Mouse (Mus musculus): ENCODE results near the gene Gsk3a. TPM values are rescaled to one million over a fixed set of nuclear protein-coding genes. Genes with fewer than 3 reads are reported as not detected.

Gsk3a gene
- polyA plus RNA-seq, 1 experiment: 94.8 TPM

DNA sequence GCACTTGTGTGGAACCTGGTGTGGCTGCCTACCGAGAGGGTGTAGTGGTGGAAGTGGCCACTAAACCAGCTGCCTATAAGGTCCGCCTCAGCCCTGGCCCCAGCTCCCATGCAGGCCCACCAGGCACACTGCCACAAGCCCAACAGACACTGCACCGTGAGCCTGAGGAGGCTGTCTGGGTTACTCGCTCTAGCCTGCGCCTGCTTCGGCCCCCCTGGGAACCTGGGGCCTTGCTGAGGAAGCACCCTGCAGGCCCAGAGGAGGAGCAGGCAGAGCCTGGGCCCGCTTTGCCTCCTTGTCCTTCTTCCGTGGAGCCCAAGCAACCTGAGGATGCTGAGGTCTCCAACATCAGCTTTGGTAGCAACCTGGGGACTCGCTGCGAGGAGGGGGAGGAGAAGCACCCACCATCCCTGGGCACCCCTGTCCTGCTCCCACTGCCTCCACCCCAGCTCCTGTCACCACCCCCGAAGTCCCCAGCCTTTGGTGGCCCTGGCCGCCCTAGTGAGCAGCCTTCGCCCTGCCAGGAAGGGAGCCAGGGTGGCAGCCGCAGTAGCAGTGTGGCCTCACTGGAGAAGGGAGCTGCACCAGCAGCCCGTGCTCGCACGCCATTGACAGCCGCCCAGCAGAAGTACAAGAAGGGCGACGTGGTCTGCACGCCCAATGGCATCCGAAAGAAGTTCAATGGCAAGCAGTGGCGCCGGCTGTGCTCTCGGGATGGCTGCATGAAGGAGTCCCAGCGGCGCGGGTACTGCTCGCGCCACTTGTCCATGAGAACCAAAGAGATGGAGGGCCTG lies 34.2 kb upstream of the Gsk3a start:
- TF ChIP-seq CTCF (IDR thresholded peaks at IDR 0.05; ENCODE audit: control insufficient read depth, insufficient read depth, insufficient replicate concordance, low read depth, low read length): no peak
- TF ChIP-seq POLR2A (IDR thresholded peaks at IDR 0.05; ENCODE audit: control insufficient read depth, low read depth, low read length): no peak
- H3K36me3 ChIP-seq (ENCODE audit: control insufficient read depth, insufficient read depth, low read length): no peaks in the 10 kb centered on the region
- peaks cover 15% of the 10 kb centered on the region for H3K4me1 ChIP-seq (ENCODE audit: control insufficient read depth, insufficient read depth, low read length)
- no peak overlapping the region for H3K27ac ChIP-seq (ENCODE audit: control insufficient read depth, insufficient read depth, low read depth, low read length)
- no peaks in the 10 kb centered on the region for H3K27me3 ChIP-seq (ENCODE audit: control insufficient read depth, insufficient read depth, low read length)
- no peak overlapping the region for H3K4me3 ChIP-seq (ENCODE audit: control insufficient read depth, low read depth, low read length)

DNA sequence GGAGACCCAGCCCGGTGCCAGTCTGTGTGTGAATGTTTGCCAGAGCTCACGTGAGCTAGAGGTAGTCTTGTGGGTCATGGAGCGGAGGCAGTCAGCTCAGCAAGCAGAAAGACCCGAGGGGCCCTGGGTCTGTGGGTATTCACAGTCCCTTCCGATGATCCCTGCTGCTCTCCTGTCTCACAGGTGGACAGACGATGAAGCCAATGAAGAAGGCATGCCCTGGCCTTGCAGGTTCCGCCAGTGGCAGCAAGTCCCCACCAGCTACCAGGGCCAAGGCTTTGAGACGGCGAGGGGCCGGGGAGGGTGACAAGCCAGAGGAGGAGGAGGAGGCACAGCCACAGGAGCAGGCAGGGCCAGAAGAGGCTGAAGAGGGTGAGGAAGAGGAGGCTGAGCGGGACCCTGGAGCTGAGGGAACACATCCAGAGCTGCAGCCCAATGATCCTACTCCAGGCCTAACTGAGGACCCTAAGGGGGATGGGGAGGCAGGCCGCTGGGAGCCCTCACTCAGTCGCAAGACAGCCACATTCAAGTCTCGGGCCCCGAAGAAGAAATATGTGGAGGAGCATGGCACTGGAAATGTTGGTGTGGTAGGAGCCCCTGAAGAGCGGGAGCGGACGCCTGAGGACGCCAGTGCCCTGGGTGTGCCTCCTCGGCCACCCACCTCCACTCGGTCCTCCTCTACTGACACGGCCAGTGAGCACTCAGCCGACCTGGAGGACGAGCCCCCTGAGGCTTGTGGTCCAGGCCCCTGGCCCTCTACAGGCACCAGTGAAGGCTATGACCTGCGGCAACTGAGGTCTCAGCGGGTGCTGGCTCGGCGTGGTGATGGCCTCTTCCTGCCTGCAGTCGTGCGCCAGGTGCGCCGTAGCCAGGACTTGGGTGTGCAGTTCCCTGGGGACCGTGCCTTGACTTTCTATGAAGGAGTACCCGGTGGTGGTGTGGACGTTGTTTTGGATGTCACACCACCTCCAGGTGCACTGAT lies 33.3 kb upstream of the Gsk3a start:
- peaks cover 17% of the 10 kb centered on the region for H3K4me1 ChIP-seq (ENCODE audit: control insufficient read depth, insufficient read depth, low read length)
- no peak overlapping the region for H3K4me3 ChIP-seq (ENCODE audit: control insufficient read depth, low read depth, low read length)
- no peak overlapping the region for H3K27ac ChIP-seq (ENCODE audit: control insufficient read depth, insufficient read depth, low read depth, low read length)

DNA sequence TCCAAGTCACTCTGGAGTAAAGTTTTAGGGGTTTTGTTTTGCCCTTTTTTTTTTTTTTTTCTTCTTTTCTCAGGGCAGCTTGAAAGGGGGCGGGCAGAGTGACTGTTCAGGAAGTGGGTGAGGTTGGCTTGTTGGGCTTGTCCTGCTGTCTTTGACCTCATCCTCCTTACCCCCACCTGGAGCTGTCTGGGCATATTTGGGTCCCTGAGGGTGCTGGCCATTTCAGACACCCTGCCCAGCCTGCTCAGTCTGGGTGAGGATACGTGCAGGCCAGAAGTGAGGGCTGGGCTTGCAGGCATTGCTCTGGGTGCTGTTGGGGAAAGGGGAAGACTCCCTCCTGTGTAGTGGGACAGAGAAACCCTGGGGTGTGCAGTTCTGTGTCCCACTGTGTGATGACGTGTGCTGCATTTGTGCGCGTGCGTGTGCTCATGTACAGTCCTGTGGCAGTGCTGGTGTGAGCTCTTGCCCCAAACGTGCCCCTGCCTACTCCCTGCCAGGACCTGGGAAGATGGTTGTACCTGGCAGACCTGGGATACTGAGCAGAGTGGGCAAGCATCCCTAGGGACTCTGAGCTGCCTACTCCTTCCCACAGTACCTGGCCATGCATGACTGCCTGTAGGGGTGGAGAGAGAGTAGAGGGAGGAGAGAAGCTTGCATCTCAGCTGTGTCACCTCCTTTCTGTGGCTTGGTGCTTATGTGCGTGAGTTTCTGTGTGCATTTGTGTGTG lies 32.1 kb upstream of the Gsk3a start:
- Histone ChIP-seq H3K27ac (ENCODE audit: control insufficient read depth, insufficient read depth, low read depth, low read length) (no peak overlapping the region), H3K4me3 (ENCODE audit: control insufficient read depth, low read depth, low read length) (no peak overlapping the region), H3K4me1 (ENCODE audit: control insufficient read depth, insufficient read depth, low read length) (peaks cover 14% of the 10 kb centered on the region), H3K27me3 (ENCODE audit: control insufficient read depth, insufficient read depth, low read length) (no peaks in the 10 kb centered on the region), H3K36me3 (ENCODE audit: control insufficient read depth, insufficient read depth, low read length) (no peaks in the 10 kb centered on the region)
- TF ChIP-seq POLR2A (IDR thresholded peaks at IDR 0.05; ENCODE audit: control insufficient read depth, low read depth, low read length) (no peak), CTCF (IDR thresholded peaks at IDR 0.05; ENCODE audit: control insufficient read depth, insufficient read depth, insufficient replicate concordance, low read depth, low read length) (no peak)

More for the DNA sequence above, 33.3 kb upstream of the Gsk3a start:
- Histone ChIP-seq H3K36me3 (ENCODE audit: control insufficient read depth, insufficient read depth, low read length) (no peaks in the 10 kb centered on the region), H3K27me3 (ENCODE audit: control insufficient read depth, insufficient read depth, low read length) (no peaks in the 10 kb centered on the region)
- TF ChIP-seq POLR2A (IDR thresholded peaks at IDR 0.05; ENCODE audit: control insufficient read depth, low read depth, low read length) (no peak), CTCF (IDR thresholded peaks at IDR 0.05; ENCODE audit: control insufficient read depth, insufficient read depth, insufficient replicate concordance, low read depth, low read length) (no peak)

DNA sequence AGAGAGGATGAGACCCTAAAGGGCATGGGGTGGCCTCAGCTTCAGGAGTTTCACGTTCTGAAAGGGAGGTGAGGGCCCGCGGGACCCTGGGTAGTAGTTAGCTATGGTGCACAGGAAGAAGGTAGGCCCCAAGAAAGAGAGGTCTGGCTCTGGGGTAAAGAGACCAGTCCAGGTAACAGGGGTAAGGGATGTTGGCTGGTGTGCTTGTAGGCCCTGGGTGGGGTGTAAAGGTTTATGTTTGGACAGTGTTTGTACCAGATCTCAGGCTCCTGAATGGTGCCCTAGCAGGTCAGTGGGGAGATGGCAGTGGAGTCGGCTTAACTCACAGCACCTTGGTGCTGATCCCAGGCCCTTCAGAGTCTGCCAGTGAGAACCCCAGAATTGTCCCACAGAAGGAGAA lies 31.4 kb upstream of the Gsk3a start:
- Histone ChIP-seq H3K36me3 (ENCODE audit: control insufficient read depth, insufficient read depth, low read length) (no peaks in the 10 kb centered on the region), H3K27ac (ENCODE audit: control insufficient read depth, insufficient read depth, low read depth, low read length) (no peak overlapping the region; the same call in 1 of the 2 replicates), H3K27me3 (ENCODE audit: control insufficient read depth, insufficient read depth, low read length) (no peaks in the 10 kb centered on the region), H3K4me3 (ENCODE audit: control insufficient read depth, low read depth, low read length) (peak overlapping the region; percentile 96), H3K4me1 (ENCODE audit: control insufficient read depth, insufficient read depth, low read length) (peaks cover 14% of the 10 kb centered on the region)
- TF ChIP-seq CTCF (IDR thresholded peaks at IDR 0.05; ENCODE audit: control insufficient read depth, insufficient read depth, insufficient replicate concordance, low read depth, low read length) (no peak), POLR2A (IDR thresholded peaks at IDR 0.05; ENCODE audit: control insufficient read depth, low read depth, low read length) (no peak)

DNA sequence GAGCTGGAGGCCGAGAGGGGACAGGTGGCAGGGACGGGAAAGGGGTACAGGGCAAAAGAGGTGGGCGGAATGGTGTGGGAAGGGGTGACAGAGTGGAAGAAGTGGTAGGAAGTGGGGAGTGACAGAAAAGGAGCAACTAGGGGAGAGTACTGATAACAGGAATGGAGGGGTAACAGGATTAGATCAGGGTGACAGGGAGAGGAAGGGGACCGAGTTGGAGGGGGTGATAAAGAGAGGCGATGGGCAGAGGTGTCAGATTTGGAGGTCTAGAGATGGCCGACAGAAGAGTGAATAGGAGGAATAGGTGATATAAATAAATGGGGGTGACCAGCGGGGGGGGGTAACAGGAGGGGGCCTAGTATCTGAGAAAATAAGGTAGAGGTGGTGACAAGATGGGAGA lies 30.9 kb upstream of the Gsk3a start:
- no peaks in the 10 kb centered on the region for H3K36me3 ChIP-seq (ENCODE audit: control insufficient read depth, insufficient read depth, low read length)
- no peaks in the 10 kb centered on the region for H3K27me3 ChIP-seq (ENCODE audit: control insufficient read depth, insufficient read depth, low read length)
- H3K27ac ChIP-seq (ENCODE audit: control insufficient read depth, insufficient read depth, low read depth, low read length): peak overlapping the region; percentile 63
- H3K4me1 ChIP-seq (ENCODE audit: control insufficient read depth, insufficient read depth, low read length): peaks cover 14% of the 10 kb centered on the region
- H3K4me3 ChIP-seq (ENCODE audit: control insufficient read depth, low read depth, low read length): peak overlapping the region; percentile 96
- no peak for TF ChIP-seq POLR2A (IDR thresholded peaks at IDR 0.05; ENCODE audit: control insufficient read depth, low read depth, low read length)
- no peak for TF ChIP-seq CTCF (IDR thresholded peaks at IDR 0.05; ENCODE audit: control insufficient read depth, insufficient read depth, insufficient replicate concordance, low read depth, low read length)

DNA sequence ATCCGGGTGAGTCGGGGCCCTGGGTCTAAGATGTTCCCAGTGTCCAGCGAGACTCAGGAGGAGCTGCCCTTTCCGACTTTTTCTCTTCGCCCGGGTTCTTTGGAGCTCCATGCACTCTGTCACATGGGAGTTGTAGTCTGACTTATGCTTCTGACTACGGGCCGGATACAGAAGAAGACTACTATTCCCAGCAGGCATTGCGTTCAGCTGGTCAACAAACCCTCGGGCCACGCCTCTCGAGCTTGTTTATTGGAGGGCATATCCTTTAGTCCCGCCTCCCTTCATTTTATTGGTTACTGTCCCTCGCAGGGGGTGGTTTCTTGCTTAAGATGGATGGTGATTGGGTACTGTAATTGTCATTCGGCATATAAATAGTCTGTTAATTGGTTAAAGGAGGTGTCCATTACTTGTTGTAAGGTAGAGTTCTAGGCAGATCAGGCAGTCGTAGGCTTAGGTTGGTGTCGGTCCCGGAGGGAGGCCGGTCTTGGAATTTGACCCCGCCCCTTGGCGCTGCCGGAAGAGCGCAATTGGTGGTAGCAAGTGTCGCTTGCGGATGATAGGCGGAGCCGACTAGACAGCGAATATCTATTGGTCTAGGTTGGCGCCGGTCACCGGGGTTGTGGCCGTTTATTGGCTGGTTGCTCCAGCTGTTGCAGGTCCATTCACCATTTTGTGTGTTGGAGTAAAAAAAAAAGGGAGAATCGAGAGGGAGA lies 30.3 kb upstream of the Gsk3a start:
- TF ChIP-seq CTCF (IDR thresholded peaks at IDR 0.05; ENCODE audit: control insufficient read depth, insufficient read depth, insufficient replicate concordance, low read depth, low read length) (no peak), POLR2A (IDR thresholded peaks at IDR 0.05; ENCODE audit: control insufficient read depth, low read depth, low read length) (0 out of 2 replicates have a peak, but pooled peaks have one; percentile 1)
- Histone ChIP-seq H3K4me1 (ENCODE audit: control insufficient read depth, insufficient read depth, low read length) (peaks cover 14% of the 10 kb centered on the region), H3K36me3 (ENCODE audit: control insufficient read depth, insufficient read depth, low read length) (no peaks in the 10 kb centered on the region), H3K27me3 (ENCODE audit: control insufficient read depth, insufficient read depth, low read length) (no peaks in the 10 kb centered on the region), H3K27ac (ENCODE audit: control insufficient read depth, insufficient read depth, low read depth, low read length) (peak overlapping the region; percentile 100), H3K4me3 (ENCODE audit: control insufficient read depth, low read depth, low read length) (peak overlapping the region; percentile 96)
